Mouse (Mus musculus): ENCODE data around the gene Bdh2. TPM values are rescaled to one million over a fixed set of nuclear protein-coding genes. Genes with fewer than 3 reads are reported as not detected.

The Bdh2 gene
- polyA plus RNA-seq, 1 experiment, result 2.4 TPM

GRCm38 (mm10) chr3:135327601-135328000, 46.6 kb downstream of the Bdh2 start:
- DNase-seq (ENCODE audit: low read depth), result no peak
- no peak for TF ChIP-seq POLR2A (IDR thresholded peaks at IDR 0.05; ENCODE audit: borderline replicate concordance, extremely low read depth, insufficient read depth, insufficient read length, poor library complexity, severe bottlenecking)
- TF ChIP-seq CTCF (IDR thresholded peaks at IDR 0.05; ENCODE audit: borderline replicate concordance, extremely low read depth, insufficient read depth, insufficient read length), result peak; percentile 12; the same call in 1 of the 2 replicates

GRCm38 (mm10) chr3:135328560-135328959, 47.5 kb downstream of the Bdh2 start:
- TF ChIP-seq POLR2A (IDR thresholded peaks at IDR 0.05; ENCODE audit: borderline replicate concordance, extremely low read depth, insufficient read depth, insufficient read length, poor library complexity, severe bottlenecking) (no peak), CTCF (IDR thresholded peaks at IDR 0.05; ENCODE audit: borderline replicate concordance, extremely low read depth, insufficient read depth, insufficient read length) (peak; percentile 40; the same call in 1 of the 2 replicates)

GRCm38 (mm10) chr3:135332691-135333090, 51.7 kb downstream of the Bdh2 start:
- TF ChIP-seq POLR2A (IDR thresholded peaks at IDR 0.05; ENCODE audit: borderline replicate concordance, extremely low read depth, insufficient read depth, insufficient read length, poor library complexity, severe bottlenecking), result no peak
- TF ChIP-seq CTCF (IDR thresholded peaks at IDR 0.05; ENCODE audit: borderline replicate concordance, extremely low read depth, insufficient read depth, insufficient read length), result no peak

More at GRCm38 (mm10) chr3:135328560-135328959, 47.5 kb downstream of the Bdh2 start:
- peak; percentile 46 for DNase-seq (ENCODE audit: low read depth)

GRCm38 (mm10) chr3:135333763-135334162, 52.7 kb downstream of the Bdh2 start:
- DNase-seq (ENCODE audit: low read depth), result no peak
- no peak for TF ChIP-seq POLR2A (IDR thresholded peaks at IDR 0.05; ENCODE audit: borderline replicate concordance, extremely low read depth, insufficient read depth, insufficient read length, poor library complexity, severe bottlenecking)
- TF ChIP-seq CTCF (IDR thresholded peaks at IDR 0.05; ENCODE audit: borderline replicate concordance, extremely low read depth, insufficient read depth, insufficient read length), result no peak

More at GRCm38 (mm10) chr3:135332691-135333090, 51.7 kb downstream of the Bdh2 start:
- DNase-seq (ENCODE audit: low read depth), result no peak

GRCm38 (mm10) chr3:135347739-135348264, 66.8 kb downstream of the Bdh2 start, which contains the start of gene Slc9b1:
Gene Slc9b1, plus strand, starts transcription at chr3:135348029.
- no peak for TF ChIP-seq POLR2A (IDR thresholded peaks at IDR 0.05; ENCODE audit: borderline replicate concordance, extremely low read depth, insufficient read depth, insufficient read length, poor library complexity, severe bottlenecking)
- no peak for TF ChIP-seq CTCF (IDR thresholded peaks at IDR 0.05; ENCODE audit: borderline replicate concordance, extremely low read depth, insufficient read depth, insufficient read length)

GRCm38 (mm10) chr3:135349022-135349421, 68.0 kb downstream of the Bdh2 start:
- peak; percentile 4 for DNase-seq (ENCODE audit: low read depth)

More at GRCm38 (mm10) chr3:135347739-135348264, 66.8 kb downstream of the Bdh2 start, which contains the start of gene Slc9b1:
- no peak for DNase-seq (ENCODE audit: low read depth)

GRCm38 (mm10) chr3:135351857-135352256, 70.8 kb downstream of the Bdh2 start:
- TF ChIP-seq CTCF (IDR thresholded peaks at IDR 0.05; ENCODE audit: borderline replicate concordance, extremely low read depth, insufficient read depth, insufficient read length) (no peak), POLR2A (IDR thresholded peaks at IDR 0.05; ENCODE audit: borderline replicate concordance, extremely low read depth, insufficient read depth, insufficient read length, poor library complexity, severe bottlenecking) (no peak)
- no peak for DNase-seq (ENCODE audit: low read depth)

More at GRCm38 (mm10) chr3:135349022-135349421, 68.0 kb downstream of the Bdh2 start:
- TF ChIP-seq CTCF (IDR thresholded peaks at IDR 0.05; ENCODE audit: borderline replicate concordance, extremely low read depth, insufficient read depth, insufficient read length) (no peak), POLR2A (IDR thresholded peaks at IDR 0.05; ENCODE audit: borderline replicate concordance, extremely low read depth, insufficient read depth, insufficient read length, poor library complexity, severe bottlenecking) (no peak)

Other genes with a start within 250 kb of the Bdh2 start
- 7.3 and 10.4 TPM in 2 replicates for gene Cenpe, start 68.7 kb upstream of the Bdh2 start, polyA plus RNA-seq (2012; rRNA removed)
- gene Slc9b2, start 26.5 kb downstream of the Bdh2 start, polyA plus RNA-seq (2012; rRNA removed), result 0.90 and 1.2 TPM in 2 replicates
- gene Slc9b1, start 66.8 kb downstream of the Bdh2 start, polyA plus RNA-seq (2012; rRNA removed), result not detected in 2 replicates
- gene Cisd2, start 142.7 kb downstream of the Bdh2 start, polyA plus RNA-seq (2012; rRNA removed), result 48.5 and 48.9 TPM in 2 replicates
- 299 and 350 TPM in 2 replicates for gene Ube2d3, start 156.9 kb downstream of the Bdh2 start, polyA plus RNA-seq (2012; rRNA removed)
- 2.0 and 3.1 TPM in 2 replicates for gene Manba, start 204.4 kb downstream of the Bdh2 start, polyA plus RNA-seq (2012; rRNA removed)

All from brain, embryonic 14.5 days (tissue).